ENCODE assay signal across 17 mouse cellular contexts in the genomic region with DNA sequence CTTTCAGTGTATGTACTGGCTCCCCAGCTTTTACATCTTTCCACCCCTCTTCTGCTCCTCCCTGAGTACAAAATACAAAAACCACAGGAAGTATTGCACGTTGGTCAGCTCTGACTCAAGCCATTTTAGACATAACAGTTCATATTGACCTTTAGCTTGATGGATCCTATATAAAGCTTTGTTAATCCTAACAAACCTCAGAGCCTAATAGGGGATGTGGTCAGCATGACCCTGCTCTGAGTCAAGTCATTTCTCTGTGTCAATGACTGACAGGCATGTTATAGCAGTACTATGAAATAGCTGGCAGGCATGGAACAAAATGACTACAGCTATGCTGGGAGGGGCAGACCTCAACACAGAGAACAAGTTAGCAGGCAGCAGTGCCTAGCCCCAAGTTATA.
"Had no signal": no experiment of that assay in that cellular context is flagged by ENCODE, and none has a peak within 500 bp of the region (broad histone marks: within the 10 kb centered on the region; RNA-seq: fewer than 3 reads in every experiment).

No protein-coding gene starts in this region.

- DNase-seq: gastrocnemius, postnatal 14 days; gastrocnemius, postnatal 36 days; heart, adult 2 months; heart, postnatal 10 days; heart, postnatal 4 days; kidney, adult 18-20 months; kidney, adult 8-10 months; kidney, postnatal 14 days; kidney, postnatal 36 days; layer of hippocampus, adult 9-11 months; layer of hippocampus, postnatal 36 days; left cerebral cortex, postnatal 4 days had no signal

- ATAC-seq: hindbrain, embryonic 16.5 days; inflammation-experienced regulatory T-cells, adult 6 months; intestine, embryonic 15.5 days; intestine, postnatal 0 days; liver, embryonic 12.5 days had no signal
